Mouse (Mus musculus) kidney, postnatal 25 days (tissue): ENCODE measurements around the gene Ern1.
"Not testable (repeated sequence)": the region's sequence is repeated elsewhere in the genome, so short reads cannot be mapped to it uniquely, and the experiment has no call there.

Experiments used
- DNase-seq, 2 experiments: peaks; one replicate each; pipeline ENCODE4 v3.0.0; 2021; ENCODE audit warnings: mixed read lengths in 2 of 2

Ern1 gene

DNA sequence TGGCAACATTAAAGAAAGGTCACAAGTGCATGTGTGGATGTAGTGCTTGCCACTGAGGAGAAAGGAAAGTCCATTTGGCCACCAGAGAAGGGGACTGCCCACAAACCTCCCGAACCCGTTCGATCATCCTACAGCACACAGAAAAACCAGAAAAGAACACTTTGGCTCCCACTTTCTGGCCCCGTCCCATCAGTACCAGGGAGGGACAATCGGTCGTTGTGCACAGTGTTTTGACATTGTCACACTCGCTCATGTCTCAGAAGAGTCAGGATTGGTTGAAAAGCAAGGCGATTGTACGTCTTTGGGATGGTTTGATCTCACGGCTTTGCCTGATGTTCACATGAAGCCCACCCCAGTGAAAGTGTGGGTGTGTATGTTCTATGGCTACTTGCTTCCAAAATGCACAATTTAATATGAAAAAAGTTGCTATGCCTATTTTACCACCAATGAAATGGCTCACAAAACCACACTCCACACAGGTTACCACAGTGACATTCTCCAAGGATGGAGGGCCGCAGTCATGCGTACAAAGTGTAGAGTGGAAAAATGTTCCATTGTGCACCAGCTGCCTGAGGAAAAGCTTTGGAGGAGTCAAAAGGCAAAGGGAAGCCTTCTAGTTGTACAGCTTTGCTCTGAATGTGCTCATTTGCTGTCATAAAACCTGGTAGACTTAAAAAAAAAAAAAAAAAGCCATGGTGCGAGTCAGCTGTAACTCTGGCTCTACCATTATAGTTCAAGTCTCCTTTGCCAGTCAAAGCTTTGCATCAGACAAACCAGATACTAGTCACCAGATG is 15.2 kb upstream of the Ern1 start:
- DNase-seq: no peak

- no peak for DNase-seq
Observed at GRCm38 (mm10) chr11:106502159-106502505, 14.5 kb upstream of the Ern1 start.

GRCm38 (mm10) chr11:106501308-106502158 is 13.9 kb upstream of the Ern1 start:
- peak; percentile 70 to 88 for DNase-seq

DNA sequence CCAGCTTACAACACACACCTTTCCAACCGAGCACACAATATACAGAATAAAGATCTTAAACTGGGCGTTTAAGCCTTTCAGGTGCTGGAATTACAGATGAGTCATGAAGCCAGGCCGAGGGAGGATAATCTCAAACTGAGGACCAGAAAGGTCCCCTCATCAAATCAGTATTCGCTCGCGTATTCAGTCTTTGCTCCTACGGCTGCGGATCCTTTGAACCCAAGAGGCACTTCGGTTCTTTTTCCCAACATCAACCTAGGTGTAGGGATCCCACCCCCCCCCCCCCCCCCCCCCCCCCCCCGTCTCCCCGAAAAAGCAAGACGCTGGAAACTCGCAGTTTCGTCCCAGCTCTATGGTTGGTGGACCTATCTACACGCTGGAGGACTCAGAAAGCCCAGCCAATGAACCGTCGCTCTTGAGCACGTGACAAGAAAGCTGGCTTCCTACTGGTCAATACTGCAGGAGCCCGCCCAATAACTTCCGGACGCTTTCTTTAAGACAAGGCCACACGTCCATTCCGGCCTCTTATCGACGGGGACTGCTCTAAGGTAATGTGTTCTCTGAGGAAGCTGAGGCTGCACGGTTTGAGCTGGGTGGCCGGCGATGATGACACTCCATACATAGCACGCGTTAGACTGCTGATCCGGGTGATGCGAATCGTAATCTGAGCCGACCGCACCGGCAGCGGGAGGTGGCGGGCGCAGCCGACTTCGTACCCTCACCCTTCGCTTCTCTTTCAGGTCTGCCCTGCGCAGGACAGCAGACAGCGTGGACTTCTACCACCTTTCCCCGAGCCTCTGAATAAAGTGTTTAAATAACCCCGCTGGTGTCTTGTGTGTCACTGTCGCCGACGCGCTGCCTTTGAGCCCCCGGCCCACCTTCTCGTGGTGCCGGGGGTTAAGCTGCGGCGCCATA is 13.0 kb upstream of the Ern1 start:
- DNase-seq: peak; percentile 97 to 98

- DNase-seq: no peak
Observed at GRCm38 (mm10) chr11:106498739-106499379, 11.2 kb upstream of the Ern1 start.

GRCm38 (mm10) chr11:106497926-106498325 is 10.3 kb upstream of the Ern1 start:
- DNase-seq: no peak

- not testable (repeated sequence) for DNase-seq
Observed at GRCm38 (mm10) chr11:106497009-106497408, 9.4 kb upstream of the Ern1 start.

GRCm38 (mm10) chr11:106492984-106493669 is 5.5 kb upstream of the Ern1 start:
- DNase-seq: no peak

DNA sequence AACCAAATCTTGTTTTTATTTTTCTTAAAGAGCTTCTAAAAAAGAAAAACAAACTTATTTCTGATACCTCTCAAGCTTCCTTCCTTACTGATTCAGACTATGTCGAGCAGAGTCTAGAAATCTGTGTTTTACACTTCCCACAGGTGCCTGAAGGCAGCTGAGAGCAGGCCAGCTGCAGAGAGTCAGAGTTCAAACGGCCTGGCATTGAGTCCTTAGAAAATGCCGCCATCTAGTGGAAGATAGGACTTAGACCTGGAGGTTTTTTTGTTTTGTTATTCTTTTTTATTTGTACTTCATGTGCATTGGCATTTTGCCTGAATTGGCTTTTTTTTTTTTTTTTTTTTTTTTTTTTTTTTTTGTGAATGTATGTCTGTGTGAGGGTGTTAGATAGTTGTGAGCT is 3.7 kb upstream of the Ern1 start:
- peak; percentile 78 to 79 for DNase-seq

DNA sequence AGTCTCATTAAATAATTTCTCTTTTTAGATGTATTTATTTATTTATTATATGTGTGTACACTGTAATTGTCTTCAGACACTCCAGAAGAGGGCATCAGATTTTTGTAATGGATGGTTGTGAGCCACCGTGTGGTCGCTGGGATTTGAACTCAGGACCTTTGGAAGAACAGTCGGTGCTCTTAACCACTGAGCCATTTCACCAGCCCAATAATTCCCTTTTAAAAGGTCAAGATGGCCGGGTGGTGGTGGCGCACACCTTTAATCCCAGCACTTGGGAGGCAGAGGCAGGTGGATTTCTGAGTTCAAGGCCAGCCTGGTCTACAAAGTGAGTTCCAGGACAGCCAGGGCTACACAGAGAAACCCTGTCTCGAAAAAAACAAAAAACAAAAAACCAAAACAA is 2.9 kb upstream of the Ern1 start:
- DNase-seq: not testable (repeated sequence)

DNA sequence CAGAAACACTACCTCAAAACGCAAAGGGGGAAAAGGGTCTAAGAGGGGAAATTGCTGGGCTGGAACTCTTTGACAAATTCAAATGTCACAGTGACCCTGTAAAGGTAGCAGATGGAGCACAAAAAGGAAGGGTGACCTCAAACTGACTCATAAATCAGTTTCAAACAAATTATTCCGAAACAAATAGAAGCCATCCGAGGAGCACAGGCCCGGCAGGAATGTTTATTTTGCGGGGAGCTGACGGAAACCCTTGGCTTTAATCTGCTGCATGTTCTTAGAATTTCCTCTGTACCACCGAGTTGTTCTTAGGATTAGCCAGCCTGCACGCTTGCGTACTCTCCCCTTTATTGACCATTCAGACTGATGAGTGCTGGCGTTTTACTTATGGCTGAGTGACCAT is 2.4 kb upstream of the Ern1 start:
- no peak for DNase-seq

GRCm38 (mm10) chr11:106489036-106489693 is 1.5 kb upstream of the Ern1 start:
- DNase-seq: no peak

GRCm38 (mm10) chr11:106488126-106488561 is 492 bp upstream of the Ern1 start:
- DNase-seq: no peak

- DNase-seq: peak; percentile 69 to 83
Observed at GRCm38 (mm10) chr11:106486866-106487732, 553 bp downstream of the Ern1 start.

DNA sequence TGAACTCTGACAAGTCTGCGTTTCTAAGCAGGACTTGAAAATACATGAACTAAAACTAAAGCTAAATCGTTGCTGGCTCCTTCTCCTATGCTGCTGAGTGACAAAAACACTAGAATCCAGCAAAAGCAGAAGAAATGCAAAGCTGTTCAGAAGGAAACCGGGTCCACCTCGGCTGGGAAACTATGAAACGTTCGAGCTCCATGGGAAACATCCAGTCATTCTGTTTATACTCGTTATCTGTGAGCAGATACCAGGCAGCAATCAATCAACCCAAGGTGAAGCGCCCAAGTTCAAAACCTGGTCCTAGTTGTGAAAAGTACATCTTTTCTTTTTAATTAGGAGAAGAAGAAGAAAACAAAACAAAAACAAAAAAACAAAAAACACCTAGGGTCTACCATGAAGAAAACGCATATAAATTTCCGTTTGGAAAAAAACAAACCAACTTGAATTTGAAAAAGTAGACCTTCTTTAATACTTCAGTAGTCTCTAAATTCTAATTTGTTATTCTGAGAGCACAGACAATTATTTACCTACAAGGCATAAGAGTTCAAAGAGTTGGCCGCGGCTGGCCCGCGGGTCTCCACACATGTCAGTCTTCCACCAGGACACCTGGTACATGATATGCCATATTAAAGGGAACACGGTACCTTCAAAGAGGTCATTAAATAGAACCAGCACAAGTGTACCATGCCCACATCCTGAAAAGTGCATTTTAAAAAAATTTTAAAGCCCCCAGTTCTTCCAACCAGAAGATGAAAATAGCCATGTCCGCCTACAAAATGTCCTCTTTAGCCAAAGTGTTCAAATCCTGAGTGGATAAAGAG is 1.4 kb downstream of the Ern1 start:
- no peak for DNase-seq

- DNase-seq: no peak
Observed at GRCm38 (mm10) chr11:106485611-106486010, 2.0 kb downstream of the Ern1 start.

DNA sequence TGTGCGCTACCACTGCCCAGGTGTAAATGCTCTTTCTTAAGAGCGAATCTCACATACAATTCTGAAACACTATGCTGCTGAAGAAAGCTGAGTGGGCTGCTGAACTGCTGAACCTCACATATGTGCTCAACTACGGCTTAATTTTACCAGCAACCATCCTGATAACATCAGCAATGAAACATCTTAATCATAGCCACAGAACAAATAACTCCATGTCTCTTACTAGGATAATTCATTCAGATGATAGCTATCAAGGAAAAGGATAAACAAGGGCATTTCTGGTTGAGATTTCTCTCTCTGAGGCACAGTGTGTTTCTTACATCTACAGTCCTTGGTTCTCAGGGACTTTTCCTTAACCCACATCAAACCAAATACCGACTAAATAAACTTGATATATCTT is 2.8 kb downstream of the Ern1 start:
- DNase-seq: no peak

DNA sequence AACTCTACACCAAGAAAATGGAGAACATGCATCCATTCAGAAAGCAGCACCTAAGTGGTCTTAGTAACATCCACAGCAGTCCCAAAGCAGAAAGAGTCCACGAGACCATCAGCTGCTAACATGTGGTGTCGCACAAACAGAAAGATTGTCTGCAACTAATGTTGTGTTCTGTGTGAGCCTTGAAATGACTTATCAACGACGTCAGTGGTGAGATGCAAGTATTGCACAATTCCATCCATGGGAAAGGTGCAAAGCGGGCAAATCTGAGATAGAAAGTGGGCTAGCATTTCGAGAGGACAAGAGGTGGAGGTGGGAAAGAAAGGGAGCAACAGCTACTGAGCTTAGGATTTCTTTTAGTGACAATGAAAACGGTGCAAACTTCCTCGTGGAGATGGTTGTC is 4.8 kb downstream of the Ern1 start:
- DNase-seq: no peak

DNA sequence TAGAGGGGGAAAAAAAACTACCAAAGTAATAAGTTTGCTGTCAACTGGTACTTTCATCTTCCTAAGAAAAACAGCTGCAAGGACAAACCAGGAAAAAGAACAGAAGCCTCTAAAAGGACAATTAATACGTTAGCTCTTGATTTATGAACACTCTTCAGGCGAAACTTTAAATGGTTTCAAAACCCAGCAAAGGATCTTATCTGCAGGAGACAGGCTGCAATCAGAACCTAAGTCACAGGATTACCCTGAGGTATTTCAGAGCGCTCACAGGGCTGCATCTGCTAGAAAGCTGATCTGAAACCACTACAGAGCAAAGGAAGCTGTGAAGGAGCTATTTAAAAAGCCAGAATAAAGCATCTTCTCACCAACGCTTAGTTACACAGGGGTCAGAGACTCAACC is 6.0 kb downstream of the Ern1 start:
- DNase-seq: no peak
